Mouse (Mus musculus): Measurements from ENCODE around the gene B4galnt3. TPM values are rescaled to one million over a fixed set of nuclear protein-coding genes. Genes with fewer than 3 reads are reported as not detected.
A peak's percentile ranks its signal among the peaks of the same experiment; 100 is the strongest.

The B4galnt3 gene
- polyA plus RNA-seq, 1 experiment from 2014 or later = 0.74 TPM

GRCm38 (mm10) chr6:120197964-120198363, 96.4 kb downstream of the B4galnt3 start:
- ATAC-seq (ENCODE audit: low FRiP score, low TSS enrichment) (peak; percentile 44), DNase-seq (ENCODE audit: low spot score) (peak; percentile 83)
- no peak overlapping the region for H3K27ac ChIP-seq (replicated peaks)
- H3K9me3 ChIP-seq (ENCODE audit: control insufficient read depth, low read length) = no peaks in the 10 kb centered on the region
- no peaks in the 10 kb centered on the region for H3K4me1 ChIP-seq (replicated peaks; ENCODE audit: control insufficient read depth, insufficient read depth)
- no peaks in the 10 kb centered on the region for H3K27me3 ChIP-seq (ENCODE audit: control insufficient read depth, insufficient read depth, low read length)
- no peak overlapping the region for H3K4me2 ChIP-seq (replicated peaks; ENCODE audit: low read depth)
- 30% methylated on average over 9 of the region's 9 CpGs for WGBS
- H3K36me3 ChIP-seq (ENCODE audit: control insufficient read depth, insufficient read depth, low read length) = no peaks in the 10 kb centered on the region
- no peak overlapping the region for H3K4me3 ChIP-seq (ENCODE audit: low read depth, low read length)
- H3K9ac ChIP-seq (ENCODE audit: low read length) = no peak overlapping the region
- TF ChIP-seq EP300 (optimal IDR thresholded peaks at IDR 0.05) = no peak
- peak; percentile 97 for TF ChIP-seq CTCF (IDR thresholded peaks at IDR 0.05; ENCODE audit: low read depth)

- no peak overlapping the region for H3K9ac ChIP-seq (ENCODE audit: low read length)
- no peaks in the 10 kb centered on the region for H3K36me3 ChIP-seq (ENCODE audit: control insufficient read depth, insufficient read depth, low read length)
- ATAC-seq (ENCODE audit: low FRiP score, low TSS enrichment) = no peak
- peak; percentile 72 for TF ChIP-seq CTCF (IDR thresholded peaks at IDR 0.05; ENCODE audit: low read depth)
- TF ChIP-seq EP300 (optimal IDR thresholded peaks at IDR 0.05) = no peak
- no peaks in the 10 kb centered on the region for H3K9me3 ChIP-seq (ENCODE audit: control insufficient read depth, low read length)
- 32% methylated on average over 2 of the region's 2 CpGs for WGBS
- H3K27me3 ChIP-seq (ENCODE audit: control insufficient read depth, insufficient read depth, low read length) = no peaks in the 10 kb centered on the region
- H3K4me3 ChIP-seq (ENCODE audit: low read depth, low read length) = no peak overlapping the region
- peaks cover 4% of the 10 kb centered on the region for H3K4me1 ChIP-seq (replicated peaks; ENCODE audit: control insufficient read depth, insufficient read depth)
- H3K27ac ChIP-seq (replicated peaks) = no peak overlapping the region
- DNase-seq (ENCODE audit: low spot score) = peak; percentile 47
- no peak overlapping the region for H3K4me2 ChIP-seq (replicated peaks; ENCODE audit: low read depth)
Measured at GRCm38 (mm10) chr6:120196837-120197236, 97.5 kb downstream of the B4galnt3 start.

GRCm38 (mm10) chr6:120194963-120195362, 99.4 kb downstream of the B4galnt3 start:
- Histone ChIP-seq H3K27me3 (ENCODE audit: control insufficient read depth, insufficient read depth, low read length) (no peaks in the 10 kb centered on the region), H3K27ac (replicated peaks) (0 out of 2 replicates have a peak overlapping the region, but pooled peaks have one; percentile 35), H3K36me3 (ENCODE audit: control insufficient read depth, insufficient read depth, low read length) (no peaks in the 10 kb centered on the region), H3K9ac (ENCODE audit: low read length) (no peak overlapping the region), H3K4me1 (replicated peaks; ENCODE audit: control insufficient read depth, insufficient read depth) (peaks cover 6% of the 10 kb centered on the region), H3K9me3 (ENCODE audit: control insufficient read depth, low read length) (no peaks in the 10 kb centered on the region), H3K4me3 (ENCODE audit: low read depth, low read length) (no peak overlapping the region), H3K4me2 (replicated peaks; ENCODE audit: low read depth) (0 out of 2 replicates have a peak overlapping the region, but pooled peaks have one; percentile 14)
- DNase-seq (ENCODE audit: low spot score) (peak; percentile 86), ATAC-seq (ENCODE audit: low FRiP score, low TSS enrichment) (peak; percentile 47; the same call in 1 of the 2 replicates)
- TF ChIP-seq CTCF (IDR thresholded peaks at IDR 0.05; ENCODE audit: low read depth) (peak; percentile 19; the same call in 1 of the 2 replicates), EP300 (optimal IDR thresholded peaks at IDR 0.05) (no peak)
- WGBS = 18% methylated on average over 7 of the region's 7 CpGs

GRCm38 (mm10) chr6:120194305-120194704, 100.1 kb downstream of the B4galnt3 start:
- Histone ChIP-seq H3K4me1 (replicated peaks; ENCODE audit: control insufficient read depth, insufficient read depth) (peaks cover 6% of the 10 kb centered on the region), H3K9ac (ENCODE audit: low read length) (no peak overlapping the region), H3K27ac (replicated peaks) (no peak overlapping the region), H3K4me2 (replicated peaks; ENCODE audit: low read depth) (no peak overlapping the region), H3K36me3 (ENCODE audit: control insufficient read depth, insufficient read depth, low read length) (no peaks in the 10 kb centered on the region), H3K27me3 (ENCODE audit: control insufficient read depth, insufficient read depth, low read length) (no peaks in the 10 kb centered on the region), H3K9me3 (ENCODE audit: control insufficient read depth, low read length) (no peaks in the 10 kb centered on the region), H3K4me3 (ENCODE audit: low read depth, low read length) (no peak overlapping the region)
- no peak for ATAC-seq (ENCODE audit: low FRiP score, low TSS enrichment)
- TF ChIP-seq CTCF (IDR thresholded peaks at IDR 0.05; ENCODE audit: low read depth) (no peak), EP300 (optimal IDR thresholded peaks at IDR 0.05) (no peak)
- DNase-seq (ENCODE audit: low spot score) = no peak
- 43% methylated on average over 10 of the region's 10 CpGs for WGBS

- H3K27ac ChIP-seq (replicated peaks) = no peak overlapping the region
- TF ChIP-seq CTCF (IDR thresholded peaks at IDR 0.05; ENCODE audit: low read depth) (no peak), EP300 (optimal IDR thresholded peaks at IDR 0.05) (no peak)
- ATAC-seq (ENCODE audit: low FRiP score, low TSS enrichment) (no peak), DNase-seq (ENCODE audit: low spot score) (no peak)
- H3K36me3 ChIP-seq (ENCODE audit: control insufficient read depth, insufficient read depth, low read length) = no peaks in the 10 kb centered on the region
- no peak overlapping the region for H3K4me3 ChIP-seq (ENCODE audit: low read depth, low read length)
- no peaks in the 10 kb centered on the region for H3K27me3 ChIP-seq (ENCODE audit: control insufficient read depth, insufficient read depth, low read length)
- no peak overlapping the region for H3K4me2 ChIP-seq (replicated peaks; ENCODE audit: low read depth)
- peaks cover 6% of the 10 kb centered on the region for H3K4me1 ChIP-seq (replicated peaks; ENCODE audit: control insufficient read depth, insufficient read depth)
- H3K9me3 ChIP-seq (ENCODE audit: control insufficient read depth, low read length) = no peaks in the 10 kb centered on the region
- H3K9ac ChIP-seq (ENCODE audit: low read length) = no peak overlapping the region
- 57% methylated on average over 1 of the region's 1 CpGs for WGBS
Measured at GRCm38 (mm10) chr6:120193793-120194192, 100.6 kb downstream of the B4galnt3 start.

GRCm38 (mm10) chr6:120193174-120193573, 101.2 kb downstream of the B4galnt3 start:
- 22% methylated on average over 5 of the region's 5 CpGs for WGBS
- ATAC-seq (ENCODE audit: low FRiP score, low TSS enrichment) = peak; percentile 28; the same call in 1 of the 2 replicates
- Histone ChIP-seq H3K9me3 (ENCODE audit: control insufficient read depth, low read length) (no peaks in the 10 kb centered on the region), H3K27ac (replicated peaks) (0 out of 2 replicates have a peak overlapping the region, but pooled peaks have one; percentile 13), H3K4me1 (replicated peaks; ENCODE audit: control insufficient read depth, insufficient read depth) (peaks cover 6% of the 10 kb centered on the region), H3K4me2 (replicated peaks; ENCODE audit: low read depth) (no peak overlapping the region), H3K4me3 (ENCODE audit: low read depth, low read length) (no peak overlapping the region), H3K36me3 (ENCODE audit: control insufficient read depth, insufficient read depth, low read length) (no peaks in the 10 kb centered on the region), H3K9ac (ENCODE audit: low read length) (no peak overlapping the region), H3K27me3 (ENCODE audit: control insufficient read depth, insufficient read depth, low read length) (no peaks in the 10 kb centered on the region)
- peak; percentile 83 for DNase-seq (ENCODE audit: low spot score)
- no peak for TF ChIP-seq EP300 (optimal IDR thresholded peaks at IDR 0.05)
- TF ChIP-seq CTCF (IDR thresholded peaks at IDR 0.05; ENCODE audit: low read depth) = peak; percentile 96
